Mouse (Mus musculus): ENCODE measurements around the gene Psmf1. TPM values are rescaled to one million over a fixed set of nuclear protein-coding genes. Genes with fewer than 3 reads are reported as not detected.

Psmf1 gene
- total RNA-seq, 2 experiments from 2014 or later: 16.2 to 19.6 TPM

GRCm38 (mm10) chr2:151716318-151717055 lies 27.5 kb downstream of the Psmf1 start:
- TF ChIP-seq CTCF (IDR thresholded peaks at IDR 0.05): no peak
- DNase-seq: no peak
- H3K4me3 ChIP-seq: no peak overlapping the region
- intact Hi-C loops (cut with DNase I): no loop called here
- H3K27ac ChIP-seq: no peak overlapping the region

GRCm38 (mm10) chr2:151715526-151715925 lies 28.5 kb downstream of the Psmf1 start:
- intact Hi-C loops (cut with DNase I): no loop called here
- no peak for TF ChIP-seq CTCF (IDR thresholded peaks at IDR 0.05)
- Histone ChIP-seq H3K27ac (no peak overlapping the region), H3K4me3 (no peak overlapping the region)
- no peak for DNase-seq

- DNase-seq: no peak
Measured at GRCm38 (mm10) chr2:151712647-151713046, 31.3 kb downstream of the Psmf1 start.

GRCm38 (mm10) chr2:151702851-151703190 lies 41.2 kb downstream of the Psmf1 start:
- no peak for TF ChIP-seq CTCF (IDR thresholded peaks at IDR 0.05)
- no peak for DNase-seq
- intact Hi-C loops (cut with DNase I): no loop called here
- Histone ChIP-seq H3K4me3 (peak overlapping the region; percentile 82), H3K27ac (peak overlapping the region; percentile 46; the same call in 1 of the 2 replicates)

More at GRCm38 (mm10) chr2:151712647-151713046, 31.3 kb downstream of the Psmf1 start:
- intact Hi-C loops (cut with DNase I): no loop called here
- Histone ChIP-seq H3K27ac (no peak overlapping the region), H3K4me3 (no peak overlapping the region)
- TF ChIP-seq CTCF (IDR thresholded peaks at IDR 0.05): no peak

GRCm38 (mm10) chr2:151702146-151702850 lies 41.7 kb downstream of the Psmf1 start:
- peak; percentile 69 for DNase-seq
- intact Hi-C loops (cut with DNase I): no loop called here
- H3K27ac ChIP-seq: peak overlapping the region; percentile 46; the same call in 1 of the 2 replicates
- peak overlapping the region; percentile 82 for H3K4me3 ChIP-seq
- TF ChIP-seq CTCF (IDR thresholded peaks at IDR 0.05): peak; percentile 40

GRCm38 (mm10) chr2:151701231-151702145 lies 42.5 kb downstream of the Psmf1 start, which contains the start of gene Tmem74b:
TSS of gene Tmem74b (plus strand) at chr2:151702008.
- no peak for TF ChIP-seq CTCF (IDR thresholded peaks at IDR 0.05)
- intact Hi-C loops (cut with DNase I): no loop called here
- DNase-seq: no peak
- peak within 1 kb of the TSS; percentile 46; the same call in 1 of the 2 replicates for H3K27ac ChIP-seq
- peak within 1 kb of the TSS; percentile 82 for H3K4me3 ChIP-seq

- intact Hi-C loops (cut with DNase I): loop anchor here (5.0 kb wide), 1 partner anchor 191 kb away; the partner anchor contains the start of gene Nsfl1c
- DNase-seq: no peak
Measured at GRCm38 (mm10) chr2:151682976-151683375, 61.0 kb downstream of the Psmf1 start.

GRCm38 (mm10) chr2:151682357-151682756 lies 61.6 kb downstream of the Psmf1 start:
- DNase-seq: no peak
- Histone ChIP-seq H3K27ac (no peak overlapping the region), H3K4me3 (no peak overlapping the region)
- peak; percentile 61 for TF ChIP-seq CTCF (IDR thresholded peaks at IDR 0.05)
- intact Hi-C loops (cut with DNase I): loop anchor here (5.0 kb wide), 1 partner anchor 190 kb away; the partner anchor contains the start of gene Nsfl1c

More at GRCm38 (mm10) chr2:151682976-151683375, 61.0 kb downstream of the Psmf1 start:
- TF ChIP-seq CTCF (IDR thresholded peaks at IDR 0.05): no peak
- no peak overlapping the region for H3K27ac ChIP-seq
- H3K4me3 ChIP-seq: no peak overlapping the region

GRCm38 (mm10) chr2:151676234-151676633 lies 67.8 kb downstream of the Psmf1 start:
- Histone ChIP-seq H3K4me3 (no peak overlapping the region), H3K27ac (no peak overlapping the region)
- DNase-seq: no peak
- TF ChIP-seq CTCF (IDR thresholded peaks at IDR 0.05): peak; percentile 42; the same call in 1 of the 2 replicates
- intact Hi-C loops (cut with DNase I): no loop called here

- no peak for TF ChIP-seq CTCF (IDR thresholded peaks at IDR 0.05)
- no peak overlapping the region for H3K27ac ChIP-seq
- intact Hi-C loops (cut with DNase I): no loop called here
- DNase-seq: no peak
- H3K4me3 ChIP-seq: no peak overlapping the region
Measured at GRCm38 (mm10) chr2:151670968-151671329, 73.0 kb downstream of the Psmf1 start.

- no peak for TF ChIP-seq CTCF (IDR thresholded peaks at IDR 0.05)
- H3K4me3 ChIP-seq: no peak overlapping the region
- no peak overlapping the region for H3K27ac ChIP-seq
- DNase-seq: peak; percentile 14
- intact Hi-C loops (cut with DNase I): no loop called here
Measured at GRCm38 (mm10) chr2:151670026-151670967, 73.7 kb downstream of the Psmf1 start.
